Mouse (Mus musculus) embryonic facial prominence, embryonic 13.5 days (tissue): Measurements from ENCODE around the gene Sst. TPM values are rescaled to one million over a fixed set of nuclear protein-coding genes. Genes with fewer than 3 reads are reported as not detected.

Source experiments
- ATAC-seq: fragments of 200-750 bp; cut with Nextera tagmentation; 2 replicates; pipeline ENCODE4 v1.8.0; 2017; ENCODE audit warnings: low read depth; ENCODE audit not compliant: insufficient number of reproducible peaks, insufficient read depth, low FRiP score, low TSS enrichment
- H3K27ac ChIP-seq: fragments of 300-500 bp; sonication (generic); 2 replicates; pipeline ENCODE4 v1.5.1; 2015; ENCODE audit warnings: moderate library complexity, mild to moderate bottlenecking, inconsistent platforms
- H3K27me3 ChIP-seq: fragments of 300-500 bp; sonication (generic); 2 replicates; pipeline ENCODE4 v1.6.1; 2015; ENCODE audit warnings: mild to moderate bottlenecking, inconsistent platforms
- H3K36me3 ChIP-seq: fragments of 300-500 bp; sonication (generic); 2 replicates; pipeline ENCODE4 v1.6.1; 2015; ENCODE audit warnings: mild to moderate bottlenecking, inconsistent platforms
- H3K4me1 ChIP-seq: fragments of 300-500 bp; sonication (generic); 2 replicates; pipeline ENCODE4 v1.6.1; 2015; ENCODE audit warnings: inconsistent platforms
- H3K4me2 ChIP-seq: fragments of 300-500 bp; sonication (generic); 2 replicates; pipeline ENCODE4 v1.6.1; 2015; ENCODE audit warnings: moderate library complexity, mild to moderate bottlenecking, inconsistent platforms
- H3K4me3 ChIP-seq: fragments of 300-500 bp; sonication (generic); 2 replicates; pipeline ENCODE4 v1.5.1; 2015; ENCODE audit warnings: mild to moderate bottlenecking, inconsistent platforms
- H3K9ac ChIP-seq: fragments of 300-500 bp; sonication (generic); 2 replicates; pipeline ENCODE4 v1.6.1; 2015; ENCODE audit warnings: mild to moderate bottlenecking, inconsistent platforms
- H3K9me3 ChIP-seq: fragments of 300-500 bp; sonication (generic); 2 replicates; pipeline ENCODE4 v1.6.1; 2016; ENCODE audit warnings: inconsistent platforms
- WGBS: fragments of 180-500 bp; shearing (Covaris S2); methylation state at CpG from one replicate; pipeline ENCODE4 v1.1.7; 2015; ENCODE audit warnings: mixed read lengths; 5-methylcytosine and 5-hydroxymethylcytosine counted together
- polyA plus RNA-seq: library from polyadenylated mRNA; unstranded; fragments of >200 nt; fragmentation: Nextera tagmentation; extraction: Ambion mirVana; gene quantifications from 2 replicates; pipeline ENCODE4 v1.2.1, GENCODE M21; 2015

Sst gene
- polyA plus RNA-seq, 1 experiment from 2014 or later, result 36.2 TPM

- no peaks in the 10 kb centered on the region for H3K27me3 ChIP-seq
- H3K36me3 ChIP-seq, result no peaks in the 10 kb centered on the region
- H3K4me2 ChIP-seq, result no peak overlapping the region
- no peaks in the 10 kb centered on the region for H3K9me3 ChIP-seq
- H3K9ac ChIP-seq, result no peak overlapping the region
- H3K4me1 ChIP-seq, result no peaks in the 10 kb centered on the region
- H3K27ac ChIP-seq, result no peak overlapping the region
- ATAC-seq, result no peak
- WGBS, result 73% methylated on average over 1 of the region's 1 CpGs
- H3K4me3 ChIP-seq, result no peak overlapping the region
Observed at GRCm38 (mm10) chr16:23855242-23855641, 35.5 kb downstream of the Sst start.

GRCm38 (mm10) chr16:23849720-23850119 is 41.0 kb downstream of the Sst start:
- Histone ChIP-seq H3K27me3 (no peaks in the 10 kb centered on the region), H3K36me3 (no peaks in the 10 kb centered on the region), H3K27ac (no peak overlapping the region), H3K9me3 (no peaks in the 10 kb centered on the region), H3K4me2 (no peak overlapping the region), H3K9ac (no peak overlapping the region), H3K4me1 (no peaks in the 10 kb centered on the region), H3K4me3 (no peak overlapping the region)
- ATAC-seq, result no peak

- H3K27ac ChIP-seq, result no peak overlapping the region
- no peak overlapping the region for H3K9ac ChIP-seq
- H3K4me3 ChIP-seq, result no peak overlapping the region
- no peaks in the 10 kb centered on the region for H3K9me3 ChIP-seq
- H3K36me3 ChIP-seq, result no peaks in the 10 kb centered on the region
- no peak for ATAC-seq
- H3K27me3 ChIP-seq, result no peaks in the 10 kb centered on the region
- no peak overlapping the region for H3K4me2 ChIP-seq
- H3K4me1 ChIP-seq, result no peaks in the 10 kb centered on the region
Observed at GRCm38 (mm10) chr16:23849176-23849575, 41.6 kb downstream of the Sst start.

- H3K4me1 ChIP-seq, result no peaks in the 10 kb centered on the region
- WGBS, result 85% methylated on average over 7 of the region's 7 CpGs
- H3K27me3 ChIP-seq, result no peaks in the 10 kb centered on the region
- H3K4me3 ChIP-seq, result no peak overlapping the region
- H3K9ac ChIP-seq, result no peak overlapping the region
- no peaks in the 10 kb centered on the region for H3K9me3 ChIP-seq
- ATAC-seq, result no peak
- H3K4me2 ChIP-seq, result no peak overlapping the region
- H3K36me3 ChIP-seq, result no peaks in the 10 kb centered on the region
- no peak overlapping the region for H3K27ac ChIP-seq
Observed at GRCm38 (mm10) chr16:23844622-23845021, 46.1 kb downstream of the Sst start.

GRCm38 (mm10) chr16:23842609-23843008 is 48.1 kb downstream of the Sst start:
- no peak overlapping the region for H3K27ac ChIP-seq
- no peak overlapping the region for H3K4me3 ChIP-seq
- no peak for ATAC-seq
- no peak overlapping the region for H3K9ac ChIP-seq
- no peaks in the 10 kb centered on the region for H3K9me3 ChIP-seq
- no peaks in the 10 kb centered on the region for H3K27me3 ChIP-seq
- WGBS, result 62% methylated on average over 3 of the region's 3 CpGs
- peaks cover 7% of the 10 kb centered on the region; the same call in 1 of the 2 replicates for H3K4me1 ChIP-seq
- H3K36me3 ChIP-seq, result no peaks in the 10 kb centered on the region
- H3K4me2 ChIP-seq, result no peak overlapping the region

Other genes starting within 250 kb of the Sst start
- 0.79 and 2.4 TPM in 2 replicates for gene Rtp2, start 41.4 kb upstream of the Sst start, polyA plus RNA-seq
- not detected in 2 replicates for gene Gm37419, start 97.5 kb upstream of the Sst start, polyA plus RNA-seq
- 1.8 TPM in 2 replicates for gene Bcl6, start 97.9 kb upstream of the Sst start, polyA plus RNA-seq